Mouse (Mus musculus) kidney, embryonic 14.5 days (tissue): ENCODE results near the gene Tnk1. TPM values are rescaled to one million over a fixed set of nuclear protein-coding genes. Genes with fewer than 3 reads are reported as not detected.

Experiments used
- ATAC-seq: fragments of 200-750 bp; cut with Nextera tagmentation; 2 replicates; pipeline ENCODE4 v1.8.0; 2017; ENCODE audit warnings: moderate number of reproducible peaks, mild to moderate bottlenecking, moderate TSS enrichment, moderate library complexity; ENCODE audit not compliant: low FRiP score, low TSS enrichment
- H3K27ac ChIP-seq: fragments of 300-500 bp; sonication (generic); 2 replicates; pipeline ENCODE4 v1.5.1; 2014; ENCODE audit warnings: low read depth, mild to moderate bottlenecking, low read length, moderate library complexity, mixed read lengths
- H3K27me3 ChIP-seq: fragments of 300-500 bp; sonication (generic); 2 replicates; pipeline ENCODE4 v1.6.1; 2014; ENCODE audit warnings: mild to moderate bottlenecking, low read length; ENCODE audit not compliant: control insufficient read depth, insufficient read depth
- H3K36me3 ChIP-seq: fragments of 300-500 bp; sonication (generic); 2 replicates; pipeline ENCODE4 v1.6.1; 2014; ENCODE audit warnings: low read length, mixed read lengths; ENCODE audit not compliant: control insufficient read depth, insufficient read depth
- H3K4me1 ChIP-seq: fragments of 300-500 bp; sonication (generic); 2 replicates; pipeline ENCODE4 v1.6.1; 2014; ENCODE audit warnings: low read length, mixed read lengths; ENCODE audit not compliant: control insufficient read depth, insufficient read depth
- H3K4me2 ChIP-seq: fragments of 300-500 bp; sonication (generic); replicated peaks from 2 replicates; pipeline ENCODE4 v1.6.1; 2014; ENCODE audit warnings: low read depth, mild to moderate bottlenecking, low read length
- H3K4me3 ChIP-seq: fragments of 300-500 bp; sonication (generic); 2 replicates; pipeline ENCODE4 v1.5.1; 2014; ENCODE audit warnings: mild to moderate bottlenecking, low read length
- H3K9ac ChIP-seq: fragments of 300-500 bp; sonication (generic); 2 replicates; pipeline ENCODE4 v1.6.1; 2014; ENCODE audit warnings: low read depth, mild to moderate bottlenecking, low read length, moderate library complexity
- H3K9me3 ChIP-seq: fragments of 300-500 bp; sonication (generic); 2 replicates; pipeline ENCODE4 v1.6.1; 2016; ENCODE audit warnings: low read length; ENCODE audit not compliant: control insufficient read depth
- WGBS: fragments of 180-500 bp; shearing (Covaris S2); extraction: QIAGEN DNeasy Blood & Tissue Kit; methylation state at CpG from one replicate; pipeline ENCODE4 v1.1.7; 2014; 5-methylcytosine and 5-hydroxymethylcytosine counted together
- polyA plus RNA-seq: library from polyadenylated mRNA; unstranded; fragments of >200 nt; fragmentation: Nextera tagmentation; extraction: Ambion mirVana; gene quantifications from 2 replicates; pipeline ENCODE4 v1.2.1, GENCODE M21; 2014

Tnk1 gene
- polyA plus RNA-seq: 2.3 and 4.9 TPM in 2 replicates

- H3K4me3 ChIP-seq: peak within 1 kb of the TSS; percentile 20
- 18% methylated on average over 30 of the region's 30 CpGs for WGBS
- peak within 1 kb of the TSS; percentile 50; the same call in 1 of the 2 replicates for H3K9ac ChIP-seq
- H3K9me3 ChIP-seq: no peaks in the 10 kb centered on the region
- peaks cover 9% of the 10 kb centered on the region for H3K27me3 ChIP-seq
- ATAC-seq: peak; percentile 36; the same call in 1 of the 2 replicates
- H3K36me3 ChIP-seq: no peaks in the 10 kb centered on the region
- H3K27ac ChIP-seq: no peak within 1 kb of the TSS
- H3K4me1 ChIP-seq: peaks cover 4% of the 10 kb centered on the region; the same call in 1 of the 2 replicates
- H3K4me2 ChIP-seq: peak within 1 kb of the TSS; percentile 29
Observed at GRCm38 (mm10) chr11:69858113-69858998, at the start of gene Tnk1. TSS of gene Tnk1 (minus strand) at chr11:69858730.

- Histone ChIP-seq H3K4me2 (no peak overlapping the region), H3K27me3 (no peaks in the 10 kb centered on the region), H3K36me3 (peaks cover 60% of the 10 kb centered on the region), H3K9me3 (no peaks in the 10 kb centered on the region), H3K27ac (no peak overlapping the region), H3K4me3 (no peak overlapping the region), H3K4me1 (peaks cover 16% of the 10 kb centered on the region), H3K9ac (no peak overlapping the region)
- no peak for ATAC-seq
- 96% methylated on average over 9 of the region's 9 CpGs for WGBS
Observed at GRCm38 (mm10) chr11:69904311-69904710, 45.8 kb upstream of the Tnk1 start.

GRCm38 (mm10) chr11:69902972-69903371, 44.4 kb upstream of the Tnk1 start:
- peak overlapping the region; percentile 96; the same call in 1 of the 2 replicates for H3K9ac ChIP-seq
- 87% methylated on average over 13 of the region's 13 CpGs for WGBS
- peaks cover 46% of the 10 kb centered on the region for H3K36me3 ChIP-seq
- H3K4me1 ChIP-seq: peaks cover 17% of the 10 kb centered on the region
- ATAC-seq: no peak
- H3K4me3 ChIP-seq: peak overlapping the region; percentile 93
- H3K9me3 ChIP-seq: no peaks in the 10 kb centered on the region
- peak overlapping the region; percentile 97 for H3K4me2 ChIP-seq
- no peak overlapping the region for H3K27ac ChIP-seq
- H3K27me3 ChIP-seq: no peaks in the 10 kb centered on the region

- Histone ChIP-seq H3K4me3 (peak overlapping the region; percentile 93), H3K36me3 (peaks cover 36% of the 10 kb centered on the region), H3K4me2 (peak overlapping the region; percentile 97), H3K4me1 (peaks cover 17% of the 10 kb centered on the region), H3K27ac (peak overlapping the region; percentile 99), H3K9ac (peak overlapping the region; percentile 96), H3K27me3 (no peaks in the 10 kb centered on the region), H3K9me3 (no peaks in the 10 kb centered on the region)
- WGBS: under 1% methylated on average over 39 of the region's 39 CpGs
- peak; percentile 5; the same call in 1 of the 2 replicates for ATAC-seq
Observed at GRCm38 (mm10) chr11:69901993-69902392, 43.5 kb upstream of the Tnk1 start.

- Histone ChIP-seq H3K36me3 (peaks cover 31% of the 10 kb centered on the region), H3K4me1 (peaks cover 17% of the 10 kb centered on the region), H3K9me3 (no peaks in the 10 kb centered on the region), H3K27ac (peak overlapping the region; percentile 99), H3K9ac (peak overlapping the region; percentile 96), H3K4me2 (peak overlapping the region; percentile 97), H3K4me3 (peak overlapping the region; percentile 93), H3K27me3 (no peaks in the 10 kb centered on the region)
- under 1% methylated on average over 42 of the region's 42 CpGs for WGBS
- ATAC-seq: peak; percentile 76
Observed at GRCm38 (mm10) chr11:69901406-69901846, 42.9 kb upstream of the Tnk1 start.

GRCm38 (mm10) chr11:69900471-69901405, 42.2 kb upstream of the Tnk1 start, which contains the start of the genes 2810408A11Rik and Neurl4:
TSS of gene 2810408A11Rik (minus strand) at chr11:69900987.
TSS of gene Neurl4 (plus strand) at chr11:69901072.
- H3K4me2 ChIP-seq: peak within 1 kb of the TSS; percentile 97
- peaks cover 17% of the 10 kb centered on the region for H3K4me1 ChIP-seq
- peak within 1 kb of the TSS; percentile 99 for H3K27ac ChIP-seq
- ATAC-seq: peak; percentile 94
- WGBS: under 1% methylated on average over 38 of the region's 38 CpGs
- H3K4me3 ChIP-seq: peak within 1 kb of the TSS; percentile 93
- peaks cover 24% of the 10 kb centered on the region for H3K36me3 ChIP-seq
- H3K9me3 ChIP-seq: no peaks in the 10 kb centered on the region
- peak within 1 kb of the TSS; percentile 96 for H3K9ac ChIP-seq
- no peaks in the 10 kb centered on the region for H3K27me3 ChIP-seq

GRCm38 (mm10) chr11:69899870-69900269, 41.3 kb upstream of the Tnk1 start:
- Histone ChIP-seq H3K4me3 (peak overlapping the region; percentile 93), H3K4me2 (peak overlapping the region; percentile 97), H3K27ac (peak overlapping the region; percentile 37; the same call in 1 of the 2 replicates), H3K9me3 (no peaks in the 10 kb centered on the region), H3K9ac (peak overlapping the region; percentile 96), H3K36me3 (peaks cover 17% of the 10 kb centered on the region), H3K4me1 (peaks cover 17% of the 10 kb centered on the region), H3K27me3 (no peaks in the 10 kb centered on the region)
- no peak for ATAC-seq
- WGBS: 24% methylated on average over 4 of the region's 4 CpGs

GRCm38 (mm10) chr11:69895291-69895690, 36.8 kb upstream of the Tnk1 start, which contains the start of gene Acap1:
TSS of gene Acap1 (minus strand) at chr11:69895539.
- no peak within 1 kb of the TSS for H3K9ac ChIP-seq
- ATAC-seq: no peak
- 75% methylated on average over 4 of the region's 4 CpGs for WGBS
- no peak within 1 kb of the TSS for H3K27ac ChIP-seq
- no peak within 1 kb of the TSS for H3K4me3 ChIP-seq
- H3K4me1 ChIP-seq: peaks cover 7% of the 10 kb centered on the region
- no peaks in the 10 kb centered on the region for H3K36me3 ChIP-seq
- H3K27me3 ChIP-seq: no peaks in the 10 kb centered on the region
- H3K4me2 ChIP-seq: no peak within 1 kb of the TSS
- H3K9me3 ChIP-seq: no peaks in the 10 kb centered on the region
